Mouse (Mus musculus) duodenum, adult 2 months (tissue): ENCODE results near the gene Gm3043. TPM values are rescaled to one million over a fixed set of nuclear protein-coding genes. Genes with fewer than 3 reads are reported as not detected.

Experiments
- polyA plus RNA-seq: library from polyadenylated mRNA; depleted of rRNA; stranded (reverse); fragments of >200 nt; gene quantifications from 2 replicates; pipeline ENCODE4 v1.2.3, GENCODE M21; 2012; ENCODE audit warnings: low replicate concordance; rRNA removed

Gene Gm3043
- not detected in 2 replicates for polyA plus RNA-seq

DNA sequence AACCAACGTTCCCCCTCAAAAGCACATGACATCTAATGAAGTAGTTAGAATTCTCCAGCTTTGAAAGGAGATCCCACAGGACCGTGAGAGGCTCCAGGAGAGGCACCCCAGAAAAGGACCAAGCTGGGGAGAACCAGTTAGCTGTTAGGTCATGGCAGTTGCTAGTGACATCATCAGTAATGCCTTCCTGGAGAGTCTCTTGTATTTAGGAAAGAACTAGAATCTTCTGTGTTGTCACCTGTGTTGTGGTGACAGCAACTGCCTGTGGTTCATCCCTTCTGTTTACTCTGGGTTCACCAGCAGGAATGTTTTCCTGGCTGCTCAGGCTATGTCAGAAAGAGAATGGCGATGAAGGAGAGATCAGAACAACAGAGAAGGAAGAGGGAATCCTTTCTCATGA, at the start of gene Gm3043:
Gm3043 (plus strand) TSS at position 301 of the 400 bp plus-strand sequence.

GRCm38 (mm10) chr14:3651730-3652129, 36.9 kb upstream of the Gm3043 start, which contains the start of gene Gm3020:
Gene Gm3020, plus strand, starts transcription at chr14:3652030.

Other genes with a start within 250 kb of the Gm3043 start
- gene Gm10408, start 239.4 kb upstream of the Gm3043 start, polyA plus RNA-seq, result not detected in 2 replicates
- not detected in 2 replicates for gene Gm3012, start 54.3 kb upstream of the Gm3043 start, polyA plus RNA-seq
- gene Gm3020, start 36.8 kb upstream of the Gm3043 start, polyA plus RNA-seq, result not detected in 2 replicates
- not detected in 2 replicates for gene Gm3002, start 121.3 kb downstream of the Gm3043 start, polyA plus RNA-seq
- not detected in 2 replicates for gene Gm3033, start 157.5 kb downstream of the Gm3043 start, polyA plus RNA-seq
- not detected in 2 replicates for gene Gm2916, start 195.4 kb downstream of the Gm3043 start, polyA plus RNA-seq
- not detected in 2 replicates for gene Gm3029, start 243.0 kb downstream of the Gm3043 start, polyA plus RNA-seq